21 mouse cellular contexts compared by ENCODE assay signal in genomic region chr5:64744455-64744854, GRCm38 (mm10). TPM values are rescaled to one million over a fixed set of nuclear protein-coding genes. Genes with fewer than 3 reads are reported as not detected.
DNase-seq lines count a peak whose midpoint lies in the region; ATAC-seq and TF ChIP-seq lines count a peak whose summit lies in the region.
"Had no signal": no experiment of that assay in that cellular context is flagged by ENCODE, and none has a peak within 500 bp of the region (broad histone marks: within the 10 kb centered on the region; RNA-seq: fewer than 3 reads in every experiment).

No protein-coding gene starts in this region.

- TF ChIP-seq EP300 in liver, postnatal 0 days (IDR thresholded peaks at IDR 0.05; ENCODE audit: low read depth) = no peak

- no peak overlapping the region for H3K4me3 ChIP-seq in liver, adult 2 months (ENCODE audit: insufficient read depth, low read depth, low read length)
- no peak overlapping the region for H3K4me3 ChIP-seq in liver, embryonic 11.5 days (ENCODE audit: low read depth, low read length)
- H3K4me3 ChIP-seq in liver, postnatal 0 days (ENCODE audit: low read depth, low read length) = no peak overlapping the region
- H3K4me3 ChIP-seq in liver, embryonic 12.5 days = no peak overlapping the region
- H3K4me3 ChIP-seq in forebrain, postnatal 0 days (ENCODE audit: low read depth, low read length) = no peak overlapping the region

- no peaks in the 10 kb centered on the region for H3K27me3 ChIP-seq in liver, adult 2 months (ENCODE audit: control insufficient read depth, insufficient read depth, low read length)
- no peaks in the 10 kb centered on the region for H3K27me3 ChIP-seq in liver, embryonic 11.5 days (replicated peaks; ENCODE audit: control insufficient read depth, insufficient read depth, low read length)
- no peaks in the 10 kb centered on the region for H3K27me3 ChIP-seq in liver, postnatal 0 days (ENCODE audit: insufficient read depth, low read length)
- H3K27me3 ChIP-seq in liver, embryonic 12.5 days (replicated peaks) = no peaks in the 10 kb centered on the region
- H3K27me3 ChIP-seq in forebrain, postnatal 0 days (ENCODE audit: insufficient read depth, low read length) = no peaks in the 10 kb centered on the region
- H3K27me3 ChIP-seq: CH12.LX, Patski had no signal

- H3K27ac ChIP-seq in liver, adult 2 months (replicated peaks; ENCODE audit: insufficient read depth, low read depth, low read length) = peak overlapping the region; percentile 95
- H3K27ac ChIP-seq in liver, embryonic 11.5 days (ENCODE audit: low read depth, low read length) = no peak overlapping the region
- peak overlapping the region; percentile 58 for H3K27ac ChIP-seq in liver, postnatal 0 days (ENCODE audit: low read depth)
- H3K27ac ChIP-seq in liver, embryonic 12.5 days = no peak overlapping the region
- H3K27ac ChIP-seq in forebrain, postnatal 0 days (ENCODE audit: low read depth, low read length) = no peak overlapping the region

- no peaks in the 10 kb centered on the region for H3K36me3 ChIP-seq in liver, adult 2 months (ENCODE audit: control insufficient read depth, insufficient read depth, low read length)
- H3K36me3 ChIP-seq in liver, embryonic 11.5 days (ENCODE audit: control insufficient read depth, insufficient read depth, low read length) = no peaks in the 10 kb centered on the region
- no peaks in the 10 kb centered on the region for H3K36me3 ChIP-seq in liver, postnatal 0 days (replicated peaks; ENCODE audit: insufficient read depth, low read length)
- no peaks in the 10 kb centered on the region for H3K36me3 ChIP-seq in liver, embryonic 12.5 days
- H3K36me3 ChIP-seq in forebrain, postnatal 0 days (ENCODE audit: insufficient read depth) = no peaks in the 10 kb centered on the region
- H3K36me3 ChIP-seq: G1E had no signal

- TF ChIP-seq POLR2A in liver, adult 2 months (IDR thresholded peaks at IDR 0.05; ENCODE audit: extremely low read depth, insufficient read depth, low read length) = no peak

- peak; percentile 86 for DNase-seq in liver, adult 2 months (ENCODE audit: extremely low read depth, low read depth, low spot score)
- no peak for DNase-seq in liver, embryonic 11.5 days (ENCODE audit: low spot score)
- peak; percentile 18 for DNase-seq in liver, postnatal 0 days
- DNase-seq in yolk sac, embryonic 10.5 days (ENCODE audit: low spot score) = peak; percentile 16
- no peak for DNase-seq in forebrain, postnatal 0 days
- DNase-seq: adrenal gland, adult 2 months; adrenal gland, adult 8-10 months; adrenal gland, postnatal 10 days; adrenal gland, postnatal 14 days; adrenal gland, postnatal 25 days; adrenal gland, postnatal 36 days; B cell, adult 2 months; cerebellum, adult 11 months; cerebellum, adult 11-12 months; cerebellum, adult 18-20 months had no signal

- WGBS in liver, adult 2 months = 19% methylated on average over 5 of the region's 5 CpGs
- WGBS in liver, embryonic 11.5 days = 81% methylated on average over 5 of the region's 5 CpGs
- WGBS in liver, postnatal 0 days (ENCODE audit: insufficient replicate concordance) = 72% methylated on average over 5 of the region's 5 CpGs
- WGBS in liver, embryonic 12.5 days (ENCODE audit: insufficient replicate concordance) = 79% methylated on average over 5 of the region's 5 CpGs
- 89% methylated on average over 5 of the region's 5 CpGs for whole genome bisulfite sequencing in forebrain, postnatal 0 days

- H3K4me1 ChIP-seq in liver, adult 2 months (ENCODE audit: control insufficient read depth, insufficient read depth, low read length) = peaks cover 11% of the 10 kb centered on the region
- 0 out of 2 replicates have a peak, but pooled peaks cover 3% of the 10 kb centered on the region for H3K4me1 ChIP-seq in liver, embryonic 11.5 days (replicated peaks; ENCODE audit: control insufficient read depth, insufficient read depth, low read length)
- H3K4me1 ChIP-seq in liver, postnatal 0 days (ENCODE audit: insufficient read depth) = peaks cover 5% of the 10 kb centered on the region
- H3K4me1 ChIP-seq in liver, embryonic 12.5 days = peaks cover 20% of the 10 kb centered on the region; the same call in 1 of the 2 replicates
- H3K4me1 ChIP-seq in forebrain, postnatal 0 days (ENCODE audit: insufficient read depth) = no peaks in the 10 kb centered on the region

- H3K9me3 ChIP-seq in liver, embryonic 11.5 days (ENCODE audit: control insufficient read depth, low read length) = no peaks in the 10 kb centered on the region
- no peaks in the 10 kb centered on the region for H3K9me3 ChIP-seq in liver, postnatal 0 days (ENCODE audit: low read length)
- H3K9me3 ChIP-seq in liver, embryonic 12.5 days (replicated peaks) = no peaks in the 10 kb centered on the region
- H3K9me3 ChIP-seq in forebrain, postnatal 0 days (ENCODE audit: low read length) = no peaks in the 10 kb centered on the region
- H3K9me3 ChIP-seq: G1E had no signal

- H3K79me2 ChIP-seq in liver, adult 2 months (ENCODE audit: control insufficient read depth, insufficient read depth, low read length) = no peaks in the 10 kb centered on the region

- no peak overlapping the region for H3K4me2 ChIP-seq in liver, embryonic 11.5 days
- H3K4me2 ChIP-seq in liver, postnatal 0 days (ENCODE audit: low read depth, low read length) = no peak overlapping the region
- H3K4me2 ChIP-seq in liver, embryonic 12.5 days = no peak overlapping the region
- H3K4me2 ChIP-seq in forebrain, postnatal 0 days (ENCODE audit: low read depth) = no peak overlapping the region

- ATAC-seq in liver, embryonic 11.5 days (replicated peaks; ENCODE audit: low FRiP score) = no peak
- peak; percentile 56; the same call in 1 of the 2 replicates for ATAC-seq in liver, postnatal 0 days
- no peak for ATAC-seq in liver, embryonic 12.5 days
- no peak for ATAC-seq in forebrain, postnatal 0 days
- ATAC-seq: activated CD4-positive, CD25-positive, alpha-beta regulatory T cell, adult 4 months; CD4-positive, CD25-positive, alpha-beta regulatory T cell, adult 4 months; Patski had no signal

- no peak overlapping the region for H3K9ac ChIP-seq in liver, adult 2 months (ENCODE audit: low read depth, low read length)
- H3K9ac ChIP-seq in liver, embryonic 11.5 days (ENCODE audit: low read depth, low read length) = no peak overlapping the region
- no peak overlapping the region for H3K9ac ChIP-seq in liver, postnatal 0 days (replicated peaks)
- no peak overlapping the region for H3K9ac ChIP-seq in liver, embryonic 12.5 days
- H3K9ac ChIP-seq in forebrain, postnatal 0 days = no peak overlapping the region

- TF ChIP-seq CTCF in liver, adult 2 months (IDR thresholded peaks at IDR 0.05; ENCODE audit: low read depth, low read length) = no peak
- no peak for TF ChIP-seq CTCF in liver, postnatal 0 days (IDR thresholded peaks at IDR 0.05; ENCODE audit: low read depth)
- TF ChIP-seq CTCF in forebrain, postnatal 0 days (IDR thresholded peaks at IDR 0.05; ENCODE audit: low read depth) = no peak

RNA-seq across cellular contexts. Expression of gene Klf3, which starts 58.7 kb away (rescaled TPM):
- 17.8 and 18.3 TPM in 2 replicates for total RNA-seq in liver, adult 2 months (2014; rRNA removed)
- polyA plus RNA-seq in liver, adult 2 months (2012; rRNA removed) = 35.7 and 39.9 TPM in 2 replicates
- 66.9 and 68.7 TPM in 2 replicates for polyA plus RNA-seq in liver, embryonic 11.5 days (2014; fragmentation: Nextera tagmentation; extraction: Ambion mirVana)
- polyA plus RNA-seq in liver, postnatal 0 days (2015; fragmentation: Nextera tagmentation; extraction: Ambion mirVana) = 63.5 and 65.7 TPM in 2 replicates
- 91.2 and 105 TPM in 2 replicates for polyA plus RNA-seq in liver, embryonic 12.5 days (2016; fragmentation: Nextera tagmentation; extraction: Ambion mirVana)
- 10.1 and 14.8 TPM in 2 replicates for total RNA-seq in forebrain, postnatal 0 days (2014; rRNA removed)
- 29.7 and 33.7 TPM in 2 replicates for polyA plus RNA-seq in forebrain, postnatal 0 days (2015; fragmentation: Nextera tagmentation; extraction: Ambion mirVana)

Comparison
In these comparisons a context has a peak if more than half of its experiments do, and no peak if none do; other contexts are left out.
1. DNase-seq: peak in liver, adult 2 months (single experiment), liver, postnatal 0 days (single experiment) and yolk sac, embryonic 10.5 days (single experiment); none in liver, embryonic 11.5 days (single experiment) and forebrain, postnatal 0 days (single experiment).
2. H3K27ac ChIP-seq: peak in liver, adult 2 months (single experiment) and liver, postnatal 0 days (single experiment); none in liver, embryonic 11.5 days (single experiment), liver, embryonic 12.5 days (single experiment) and forebrain, postnatal 0 days (single experiment).